ENCODE assay signal across 8 mouse cellular contexts in the genomic region with DNA sequence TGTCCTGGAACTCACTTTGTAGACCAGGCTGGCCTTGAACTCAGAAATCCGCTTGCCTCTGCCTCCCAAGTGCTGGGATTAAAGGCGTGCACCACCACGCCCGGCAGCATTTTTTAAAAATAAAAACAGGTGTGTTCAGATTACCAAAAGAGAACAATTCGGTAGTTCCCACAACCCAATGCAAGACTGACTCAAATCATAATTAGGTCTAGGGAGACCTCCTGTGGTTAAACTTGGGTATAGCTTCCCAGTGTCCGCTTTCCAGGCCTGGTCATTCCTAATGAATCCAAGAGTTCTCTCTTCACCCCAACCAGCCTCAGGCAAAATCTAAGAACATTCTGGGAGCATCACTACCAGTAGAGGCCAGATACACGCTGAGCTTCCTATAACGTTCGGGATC. TPM values are rescaled to one million over a fixed set of nuclear protein-coding genes. Genes with fewer than 3 reads are reported as not detected.
DNase-seq lines count a peak whose midpoint lies in the region; ATAC-seq and TF ChIP-seq lines count a peak whose summit lies in the region.
"Had no signal": no experiment of that assay in that cellular context is flagged by ENCODE, and none has a peak within 500 bp of the region (broad histone marks: within the 10 kb centered on the region; RNA-seq: fewer than 3 reads in every experiment).

No protein-coding gene starts in this region.

- peak; percentile 46; the same call in 1 of the 2 replicates for TF ChIP-seq CTCF in G1E (IDR thresholded peaks at IDR 0.05; ENCODE audit: low read depth, low read length)

- H3K9ac ChIP-seq in kidney, embryonic 15.5 days = no peak overlapping the region
- no peak overlapping the region for H3K9ac ChIP-seq in lung, embryonic 16.5 days (ENCODE audit: low read length)
- H3K9ac ChIP-seq: midbrain, embryonic 12.5 days had no signal

- no peak overlapping the region for H3K27ac ChIP-seq in kidney, embryonic 15.5 days
- H3K27ac ChIP-seq in lung, embryonic 16.5 days (ENCODE audit: low read length) = no peak overlapping the region
- H3K27ac ChIP-seq: midbrain, embryonic 12.5 days had no signal

- ATAC-seq in G1E (ENCODE audit: extremely low read depth, insufficient number of reproducible peaks, low FRiP score, poor library complexity, severe bottlenecking) = no peak
- ATAC-seq in kidney, embryonic 15.5 days (replicated peaks; ENCODE audit: low FRiP score) = peak; percentile 73; the same call in 1 of the 2 replicates
- ATAC-seq in lung, embryonic 16.5 days (ENCODE audit: low read depth) = peak; percentile 71; the same call in 1 of the 2 replicates

- no peaks in the 10 kb centered on the region for H3K27me3 ChIP-seq in G1E (ENCODE audit: insufficient read depth, low read length)
- no peaks in the 10 kb centered on the region for H3K27me3 ChIP-seq in kidney, embryonic 15.5 days
- no peaks in the 10 kb centered on the region for H3K27me3 ChIP-seq in lung, embryonic 16.5 days (ENCODE audit: control insufficient read depth, insufficient read depth, low read depth, low read length)
- H3K27me3 ChIP-seq: midbrain, embryonic 12.5 days had no signal

- 19% methylated on average over 9 of the region's 9 CpGs for WGBS in kidney, embryonic 15.5 days
- 19% methylated on average over 9 of the region's 9 CpGs for WGBS in lung, embryonic 16.5 days

- H3K36me3 ChIP-seq in G1E (replicated peaks) = no peaks in the 10 kb centered on the region
- H3K36me3 ChIP-seq in kidney, embryonic 15.5 days = no peaks in the 10 kb centered on the region
- no peaks in the 10 kb centered on the region for H3K36me3 ChIP-seq in lung, embryonic 16.5 days (ENCODE audit: control insufficient read depth, insufficient read depth, low read length)
- H3K36me3 ChIP-seq: midbrain, embryonic 12.5 days had no signal

- H3K4me1 ChIP-seq in G1E (ENCODE audit: insufficient read depth, low read depth, low read length) = peaks cover 6% of the 10 kb centered on the region
- H3K4me1 ChIP-seq in kidney, embryonic 15.5 days = peaks cover 15% of the 10 kb centered on the region
- peaks cover 8% of the 10 kb centered on the region for H3K4me1 ChIP-seq in lung, embryonic 16.5 days (replicated peaks; ENCODE audit: control insufficient read depth, insufficient read depth, low read length)

- no peak overlapping the region for H3K4me3 ChIP-seq in G1E (ENCODE audit: low read depth, low read length)
- no peak overlapping the region for H3K4me3 ChIP-seq in kidney, embryonic 15.5 days (replicated peaks)
- no peak overlapping the region for H3K4me3 ChIP-seq in lung, embryonic 16.5 days (ENCODE audit: low read length)
- H3K4me3 ChIP-seq: midbrain, embryonic 12.5 days had no signal

- no peaks in the 10 kb centered on the region for H3K9me3 ChIP-seq in G1E (replicated peaks)
- H3K9me3 ChIP-seq in kidney, embryonic 15.5 days (replicated peaks) = no peaks in the 10 kb centered on the region
- H3K9me3 ChIP-seq in lung, embryonic 16.5 days (ENCODE audit: control insufficient read depth, low read length) = no peaks in the 10 kb centered on the region
- H3K9me3 ChIP-seq: midbrain, embryonic 12.5 days had no signal

- peak; percentile 40 for DNase-seq in CD4-positive helper T cell, adult 2 months (ENCODE audit: low read depth, low spot score)
- DNase-seq in G1E (ENCODE audit: low spot score) = no peak
- DNase-seq in cerebellum, postnatal 10 days = peak; percentile 76 to 87
- DNase-seq in heart, adult 9 months (ENCODE audit: low spot score in 2 of 2) = peak; percentile 62 to 78
- DNase-seq in right cerebral cortex, postnatal 14 days = peak; percentile 20

- no peak overlapping the region for H3K4me2 ChIP-seq in kidney, embryonic 15.5 days
- H3K4me2 ChIP-seq in lung, embryonic 16.5 days (ENCODE audit: low read depth, low read length) = no peak overlapping the region
- H3K4me2 ChIP-seq: midbrain, embryonic 12.5 days had no signal

RNA-seq across cellular contexts. Expression of a gene that starts 17.0 kb away (rescaled TPM):
- 4.8 and 7.0 TPM in 2 replicates for total RNA-seq in G1E (2014; fragmentation: Nextera tagmentation)
- 6.1 and 8.2 TPM in 2 replicates for total RNA-seq in G1E (2017)
- 1.2 and 1.5 TPM in 2 replicates for polyA plus RNA-seq in G1E (2012)
- polyA plus RNA-seq in kidney, embryonic 15.5 days (2015; fragmentation: Nextera tagmentation; extraction: Ambion mirVana) = 10.1 and 10.4 TPM in 2 replicates
- polyA plus RNA-seq in lung, embryonic 16.5 days (2015; fragmentation: Nextera tagmentation; extraction: Ambion mirVana) = 11.4 and 11.8 TPM in 2 replicates
